Mouse (Mus musculus): ENCODE measurements around the gene Arv1. TPM values are rescaled to one million over a fixed set of nuclear protein-coding genes. Genes with fewer than 3 reads are reported as not detected.

Arv1 gene
- total and polyA plus RNA-seq, 3 experiments: 9.7 to 22.0 (median 11.9) TPM

DNA sequence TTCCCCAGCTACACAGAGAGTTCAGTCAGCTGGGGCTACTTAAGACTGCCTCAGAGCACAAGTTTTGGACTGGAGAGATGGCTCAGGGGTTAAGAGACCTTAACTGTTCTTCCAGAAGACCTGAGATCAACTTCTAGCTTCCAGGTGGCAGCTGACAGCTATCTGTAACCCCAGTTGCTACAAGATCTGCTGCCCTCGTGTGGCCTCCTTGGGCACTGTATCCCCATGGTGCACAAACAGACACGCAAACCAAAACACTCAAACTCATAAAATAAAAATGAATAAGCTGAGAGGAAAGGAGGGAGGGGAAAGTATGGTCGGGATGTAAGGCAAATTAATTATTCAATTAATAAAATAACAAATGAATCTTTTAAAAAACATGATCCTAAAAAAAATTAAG is 36.6 kb downstream of the Arv1 start (continued):
- TF ChIP-seq CHD1 (IDR thresholded peaks at IDR 0.05; ENCODE audit: low read depth, low read length) (no peak), UBTF (IDR thresholded peaks at IDR 0.05; ENCODE audit: low read depth, low read length) (no peak), USF1 (IDR thresholded peaks at IDR 0.05; ENCODE audit: low read depth, low read length) (no peak), NRF1 (IDR thresholded peaks at IDR 0.05; ENCODE audit: low read depth, low read length) (no peak), NELFE (IDR thresholded peaks at IDR 0.05; ENCODE audit: low read depth, low read length) (no peak), TBP (conservative IDR thresholded peaks at IDR 0.05; ENCODE audit: low read depth, low read length) (no peak)

- Histone ChIP-seq H3K9me3 (replicated peaks; ENCODE audit: low read length) (peaks cover 9% of the 10 kb centered on the region), H3K4me1 (ENCODE audit: control insufficient read depth in 1 of 2, insufficient read depth in 2 of 2) (peaks cover 3 to 4% of the 10 kb centered on the region in 2 experiments; a peak in 3 of 4 replicates), H3K4me2 (ENCODE audit: insufficient read depth, low read depth, poor library complexity, severe bottlenecking) (no peak overlapping the region), H3K4me3 (replicated peaks in 1 of 3; ENCODE audit: low read depth in 2 of 3, low read length in 2 of 3, poor library complexity in 1 of 3) (no peak overlapping the region), H3K36me3 (replicated peaks in 1 of 2; ENCODE audit: control insufficient read depth in 1 of 2, insufficient read depth in 1 of 2, low read length in 1 of 2) (no peaks in the 10 kb centered on the region), H3K27ac (ENCODE audit: insufficient read depth, low read depth) (no peak overlapping the region), H3K79me2 (replicated peaks; ENCODE audit: control insufficient read depth, extremely low read depth, insufficient read depth, poor library complexity, severe bottlenecking) (no peaks in the 10 kb centered on the region), H3K9ac (ENCODE audit: insufficient read depth, low read depth) (no peak overlapping the region), H3K27me3 (replicated peaks) (peaks cover 6% of the 10 kb centered on the region)
- dilution Hi-C loops (cut with MboI; ENCODE audit: extremely low pct_ligation_motif_present, extremely low pct_unique_long_range_greater_than_20kb, low sequenced_read_pairs) (no loop called here), in situ Hi-C loops (cut with MboI; ENCODE audit: low pct_ligation_motif_present, low pct_unique_long_range_greater_than_20kb, low sequenced_read_pairs) (loop anchor here (10.0 kb wide), 1 partner anchor 52 kb away; no protein-coding TSS in a partner anchor)
- no peak for TF ChIP-seq SIN3A (IDR thresholded peaks at IDR 0.05; ENCODE audit: low read length)
- TF ChIP-seq JUND (conservative IDR thresholded peaks at IDR 0.05; ENCODE audit: low read depth, low read length): no peak
- no peak for TF ChIP-seq MAX (IDR thresholded peaks at IDR 0.05; ENCODE audit: low read length)
- TF ChIP-seq ZC3H11A (IDR thresholded peaks at IDR 0.05; ENCODE audit: low read depth, low read length): no peak
- TF ChIP-seq GABPA (IDR thresholded peaks at IDR 0.05; ENCODE audit: insufficient replicate concordance, low read depth, low read length): no peak
- TF ChIP-seq JUN (IDR thresholded peaks at IDR 0.05; ENCODE audit: insufficient read depth, low read depth, low read length): no peak
- TF ChIP-seq CHD1 (IDR thresholded peaks at IDR 0.05; ENCODE audit: low read depth, low read length): no peak
- no peak for TF ChIP-seq PAX5 (IDR thresholded peaks at IDR 0.05; ENCODE audit: low read length)
- TF ChIP-seq ELF1 (IDR thresholded peaks at IDR 0.05; ENCODE audit: low read depth, low read length): no peak
- TF ChIP-seq MAFK (IDR thresholded peaks at IDR 0.05; ENCODE audit: insufficient replicate concordance, low read length): no peak
- no peak for TF ChIP-seq MEF2A (IDR thresholded peaks at IDR 0.05; ENCODE audit: borderline replicate concordance, low read depth, low read length)
- no peak for TF ChIP-seq EP300 (IDR thresholded peaks at IDR 0.05; ENCODE audit: low read length)
- TF ChIP-seq SMC3 (IDR thresholded peaks at IDR 0.05; ENCODE audit: low read depth, low read length): no peak
- TF ChIP-seq KAT2A (IDR thresholded peaks at IDR 0.05; ENCODE audit: insufficient replicate concordance, low read length): no peak
- no peak for TF ChIP-seq MAZ (IDR thresholded peaks at IDR 0.05; ENCODE audit: low read depth, low read length)
- no peak for TF ChIP-seq RCOR1 (conservative IDR thresholded peaks at IDR 0.05; ENCODE audit: low read depth, low read length)
- TF ChIP-seq ETS1 (conservative IDR thresholded peaks at IDR 0.05; ENCODE audit: low read depth, low read length): no peak
- no peak for DNase-seq (ENCODE audit: extremely low read depth)
These were observed 41.1 kb downstream of the Arv1 start for GRCm38 (mm10) chr8:124763061-124763460.

All from CH12.LX (cell line).